Mouse (Mus musculus): ENCODE results near the gene Rassf3.

GRCm38 (mm10) chr10:121461404-121462161 lies 14.6 kb downstream of the Rassf3 start:
- TF ChIP-seq CTCF (IDR thresholded peaks at IDR 0.05; ENCODE audit: borderline replicate concordance, control insufficient read depth, extremely low read depth, insufficient read depth, low read length, poor library complexity) = no peak
- no peak for TF ChIP-seq POLR2A (IDR thresholded peaks at IDR 0.05; ENCODE audit: control insufficient read depth, extremely low read depth, insufficient read depth, low read length, poor library complexity)

All from thymus, adult 2 months (tissue).